Mouse (Mus musculus) effector memory CD4-positive, alpha-beta T cell, adult 5 months (primary cell): ENCODE measurements around the gene Eid2. TPM values are rescaled to one million over a fixed set of nuclear protein-coding genes. Genes with fewer than 3 reads are reported as not detected.

Source experiments
- polyA plus RNA-seq: library from polyadenylated mRNA; unstranded; fragments of 100-300 nt; shearing (Covaris generic); gene quantifications from one replicate; pipeline ENCODE4 v1.2.1, GENCODE M21; 2017

Gene Eid2
- polyA plus RNA-seq = 10.9 TPM

DNA sequence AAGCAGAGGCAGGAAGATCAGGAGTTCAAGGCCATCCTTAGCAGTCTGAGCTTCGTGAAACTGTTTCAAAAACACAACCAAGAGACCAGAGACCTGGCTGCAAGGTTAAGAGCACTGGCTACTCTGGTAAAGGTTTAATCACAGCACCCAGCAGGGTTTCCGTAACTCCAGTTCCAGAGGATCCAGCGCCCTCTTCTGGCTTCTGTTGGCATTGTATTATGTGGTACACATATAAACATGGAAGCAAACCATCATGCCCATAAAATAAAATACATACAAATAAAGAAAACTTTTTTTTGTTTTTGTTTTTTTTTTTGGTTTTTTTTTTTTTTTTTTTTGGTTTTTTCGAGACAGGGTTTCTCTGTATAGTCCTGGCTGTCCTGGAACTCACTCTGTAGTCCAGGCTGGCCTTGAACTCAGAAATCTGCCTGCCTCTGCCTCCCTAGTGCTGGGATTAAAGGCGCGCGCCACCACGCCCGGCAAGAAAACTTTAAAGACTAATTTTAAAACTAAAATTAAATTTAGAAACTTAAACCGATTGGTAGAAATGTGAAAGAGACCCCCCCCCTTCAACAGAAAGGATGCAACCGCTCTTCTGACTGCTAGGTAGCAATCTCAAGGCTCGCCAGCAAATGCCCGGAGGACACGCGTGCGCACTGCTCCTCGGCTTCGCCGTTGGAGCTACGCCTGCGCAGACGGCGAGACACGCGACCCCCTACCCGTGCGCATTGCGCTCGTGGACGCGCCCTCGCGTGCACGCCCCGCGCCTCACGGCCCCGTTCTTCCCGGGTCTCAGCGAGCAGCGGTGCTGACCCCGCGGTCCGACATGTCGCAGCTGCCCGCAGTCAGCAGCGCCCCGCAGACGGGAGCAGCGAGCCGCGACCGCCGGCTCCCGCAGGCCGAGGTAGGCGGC is at the start of gene Eid2:
Eid2 (plus strand) TSS at position 753 of the 913 bp plus-strand sequence.

DNA sequence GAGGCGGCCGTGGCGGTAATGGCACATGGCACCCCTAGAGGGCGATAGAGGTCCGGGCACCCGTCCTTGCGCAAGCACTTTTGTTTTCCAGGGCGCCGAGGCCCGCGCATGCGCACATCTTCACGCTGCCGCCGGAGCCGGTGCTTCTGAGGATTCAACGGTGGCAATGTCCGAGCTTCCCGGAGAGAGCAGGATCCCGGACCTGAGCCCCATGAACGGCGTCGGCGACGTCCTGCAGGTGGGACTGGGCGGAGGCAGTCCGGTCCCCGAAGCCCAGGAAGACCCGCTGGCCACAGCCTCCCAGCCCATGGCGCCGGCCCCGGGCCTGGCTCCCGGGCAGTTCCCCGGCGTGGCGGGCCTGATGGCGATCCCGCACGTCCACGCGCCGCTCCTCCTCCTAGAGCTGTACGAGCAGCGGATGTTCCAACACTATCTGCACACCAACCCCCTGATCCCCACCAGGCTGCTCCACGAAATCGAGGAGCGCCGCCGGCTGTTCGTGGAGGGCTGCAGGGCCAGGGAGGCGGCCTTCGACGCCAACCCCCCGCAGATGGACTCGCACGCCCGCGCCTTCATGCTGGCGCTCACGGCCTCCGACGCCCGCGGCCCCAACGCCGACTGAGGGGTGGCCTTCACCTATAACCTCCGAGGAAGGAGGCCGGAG is 10.1 kb downstream of the Eid2 start, which contains the start of gene Eid2b:
Eid2b (plus strand) TSS at position 125 of the 664 bp plus-strand sequence.

DNA sequence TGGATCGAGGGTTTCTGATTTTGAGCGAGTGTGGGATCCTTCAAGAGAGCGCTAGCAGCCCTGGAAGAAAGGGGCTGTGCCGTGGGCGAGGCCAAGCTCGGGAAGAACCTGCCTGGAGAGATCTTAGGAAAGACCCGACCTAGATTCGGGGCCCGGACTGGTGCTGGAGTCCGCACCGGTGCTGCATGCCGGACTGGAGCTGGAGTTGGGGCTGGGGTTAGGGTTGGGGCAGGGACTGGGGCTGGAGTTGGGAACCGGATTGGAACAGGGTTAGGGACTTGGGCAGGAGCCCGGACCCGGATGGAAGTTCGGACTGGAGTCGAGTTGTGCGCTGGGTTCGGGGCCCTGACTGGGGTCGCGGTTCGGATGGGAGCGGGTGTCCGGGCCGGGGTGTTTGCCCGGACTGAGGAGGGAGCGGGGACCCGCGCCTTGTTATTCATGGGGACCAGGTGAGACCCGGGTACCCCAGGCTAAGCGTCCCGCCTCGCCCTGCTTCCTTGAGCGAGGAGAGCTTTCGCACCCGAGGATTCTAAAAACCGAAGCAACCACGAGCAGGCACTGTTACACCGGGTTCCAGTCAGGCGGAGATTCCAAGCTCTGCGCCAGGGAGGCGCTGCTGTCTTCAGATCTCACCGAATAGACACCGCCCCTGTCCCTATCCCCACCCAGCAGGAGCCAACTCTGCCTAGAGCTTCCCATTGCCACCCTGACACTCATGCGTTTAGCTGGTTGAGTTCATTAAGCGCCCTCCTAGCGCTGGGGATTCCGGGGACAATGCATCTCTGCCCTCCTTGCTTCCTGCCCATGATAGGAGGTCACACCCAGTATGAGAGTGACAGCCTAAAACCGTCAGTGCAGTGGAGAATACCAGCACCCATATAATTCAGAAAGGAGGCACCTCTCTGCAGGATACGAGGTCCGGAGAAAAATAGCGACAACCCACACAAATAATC is 23.2 kb downstream of the Eid2 start, which contains the start of gene Selenov:
Selenov (minus strand) TSS at position 549 of the 953 bp plus-strand sequence.

DNA sequence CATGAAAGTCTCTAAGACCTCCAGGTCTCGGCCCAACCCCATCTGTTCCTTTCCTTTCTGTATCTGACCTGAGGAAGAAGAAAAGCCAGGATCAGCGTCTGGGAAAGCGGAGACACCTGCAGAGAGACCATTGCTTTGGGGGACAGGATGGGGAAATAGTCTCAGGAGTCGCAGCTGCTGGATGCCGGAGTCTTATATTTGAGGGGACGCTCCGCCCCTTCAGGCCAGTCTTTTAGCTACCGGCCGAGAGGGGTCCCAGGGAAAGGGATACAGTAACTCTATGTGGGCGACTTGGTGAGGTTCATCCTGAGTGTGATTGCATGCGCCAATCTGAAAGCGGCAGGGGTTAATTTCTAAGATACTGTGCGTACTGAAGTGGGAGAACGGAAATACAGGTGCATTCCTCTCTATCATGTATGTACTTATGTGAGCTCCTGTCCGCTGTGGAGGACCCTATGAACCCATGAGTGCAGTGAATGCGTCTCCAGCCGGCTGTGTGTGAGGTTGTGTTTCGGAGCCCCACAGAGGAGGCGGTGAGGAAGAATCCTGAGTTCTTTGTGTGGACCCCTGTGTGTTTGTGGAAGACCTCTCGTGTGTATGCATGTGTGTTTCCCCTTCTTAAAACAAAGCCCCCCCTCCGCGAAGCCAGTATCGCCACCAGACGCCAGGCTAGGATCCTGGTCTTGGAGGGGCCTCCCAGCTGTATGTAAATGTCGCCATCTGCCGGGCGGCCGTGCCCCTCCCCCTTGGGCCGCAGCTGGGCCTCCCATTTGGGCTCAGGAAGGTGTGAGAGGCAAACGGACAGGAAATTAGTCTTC is 34.1 kb downstream of the Eid2 start, which contains the start of gene Dll3:
Dll3 (minus strand) TSS at position 623 of the 818 bp plus-strand sequence.

DNA sequence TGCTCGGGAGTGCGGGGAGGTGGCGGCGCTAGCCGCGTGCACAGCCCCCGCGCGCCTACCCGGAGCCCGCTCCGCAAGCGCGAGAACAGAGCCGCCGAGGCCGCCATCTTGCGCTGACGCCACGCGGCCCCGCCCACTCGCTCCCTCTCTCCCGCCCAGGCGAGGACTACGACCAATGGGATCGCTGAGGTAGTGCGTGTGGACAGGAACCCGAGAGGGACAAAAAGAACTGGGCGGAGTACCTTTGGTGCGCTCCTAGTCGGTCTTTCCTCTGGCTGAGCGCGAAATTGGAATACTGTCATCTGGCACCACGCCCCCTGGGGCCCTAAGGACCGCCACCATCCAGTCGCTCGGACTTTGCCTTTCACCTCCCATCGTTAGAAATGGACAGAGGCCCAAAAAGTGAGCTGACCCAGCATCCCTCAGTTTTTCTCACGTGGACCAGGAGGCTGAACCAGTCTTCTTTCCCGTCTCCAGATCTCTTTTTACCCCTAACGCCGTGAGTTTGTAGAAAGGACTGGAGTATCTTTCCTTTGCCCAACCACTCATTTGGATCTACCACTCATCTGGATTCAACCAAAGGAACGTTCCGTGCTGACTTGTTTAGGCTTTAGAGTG is 44.4 kb downstream of the Eid2 start, which contains the start of gene Timm50:
Timm50 (minus strand) TSS at position 147 of the 618 bp plus-strand sequence.

Other genes starting within 250 kb of the Eid2 start
- gene Psmc4, start 217.8 kb upstream of the Eid2 start, polyA plus RNA-seq = 136 TPM
- 0.11 TPM for gene Fcgbp, start 196.6 kb upstream of the Eid2 start, polyA plus RNA-seq
- not detected for gene 9530053A07Rik, start 138.4 kb upstream of the Eid2 start, polyA plus RNA-seq
- gene Fbl, start 98.2 kb upstream of the Eid2 start, polyA plus RNA-seq = 190 TPM
- 8.8 TPM for gene Dyrk1b, start 88.4 kb upstream of the Eid2 start, polyA plus RNA-seq
- gene Eid2b, start 9.9 kb downstream of the Eid2 start, polyA plus RNA-seq = 1.2 TPM
- gene Selenov, start 23.3 kb downstream of the Eid2 start, polyA plus RNA-seq = not detected
- gene Dll3, start 34.4 kb downstream of the Eid2 start, polyA plus RNA-seq = not detected
- gene Timm50, start 44.2 kb downstream of the Eid2 start, polyA plus RNA-seq = 50.0 TPM
- 178 TPM for gene Supt5, start 70.9 kb downstream of the Eid2 start, polyA plus RNA-seq
- gene Rps16, start 82.8 kb downstream of the Eid2 start, polyA plus RNA-seq = 900 TPM
- 31.8 TPM for gene Plekhg2, start 104.7 kb downstream of the Eid2 start, polyA plus RNA-seq
- 618 TPM for gene Zfp36, start 112.4 kb downstream of the Eid2 start, polyA plus RNA-seq
- gene Med29, start 124.8 kb downstream of the Eid2 start, polyA plus RNA-seq = 18.6 TPM
- gene Paf1, start 125.1 kb downstream of the Eid2 start, polyA plus RNA-seq = 136 TPM
- gene Gmfg, start 169.6 kb downstream of the Eid2 start, polyA plus RNA-seq = 536 TPM
- gene Lrfn1, start 184.1 kb downstream of the Eid2 start, polyA plus RNA-seq = 1.8 TPM
- gene Ifnl2, start 242.6 kb downstream of the Eid2 start, polyA plus RNA-seq = not detected